Mouse (Mus musculus) cerebellum, adult 11 months (tissue): Measurements from ENCODE around the gene Rec114.
A peak's percentile ranks its signal among the peaks of the same experiment; 100 is the strongest.

Source experiments
- DNase-seq: peaks from one replicate; pipeline ENCODE4 v3.0.0; 2022

The Rec114 gene

DNA sequence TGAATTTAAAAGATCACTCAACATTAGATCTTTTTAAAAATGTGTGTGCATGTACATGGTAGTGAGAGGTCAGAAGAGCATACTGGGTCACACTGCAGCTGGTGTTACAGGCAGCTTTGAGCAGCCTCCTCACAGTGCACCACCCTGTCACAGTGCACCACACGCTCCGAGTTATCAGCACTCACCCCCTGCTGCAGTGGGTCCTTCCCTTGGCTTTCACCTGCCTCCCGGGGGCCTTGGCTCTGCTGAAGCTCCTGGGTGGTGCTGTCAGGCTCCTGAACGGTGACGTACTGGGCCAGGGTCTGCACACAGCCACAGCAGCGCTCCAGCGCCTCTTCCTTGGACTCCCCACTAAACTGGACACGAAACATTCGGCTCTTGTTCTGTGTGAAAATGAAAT is 83.8 kb downstream of the Rec114 start:
- DNase-seq = no peak

DNA sequence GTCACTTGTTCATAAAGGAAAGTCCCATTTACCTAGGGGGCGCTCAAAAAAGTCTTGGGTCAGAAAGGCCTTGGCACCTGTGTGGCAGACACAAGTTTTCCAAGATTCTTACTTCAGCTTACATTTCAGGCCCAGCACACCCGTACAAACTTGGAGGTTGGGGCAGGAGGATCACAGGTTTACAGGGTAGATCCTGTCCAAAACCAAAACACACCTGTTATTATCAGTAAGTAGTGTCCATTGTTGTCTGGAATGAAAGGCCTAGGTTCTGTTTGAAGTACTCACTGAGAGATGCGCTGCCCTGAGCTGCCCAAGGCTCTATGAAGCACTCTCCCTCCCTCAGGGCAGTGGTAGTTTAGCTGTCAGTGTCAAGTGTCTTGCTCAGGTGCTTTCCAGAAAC is 84.4 kb downstream of the Rec114 start:
- DNase-seq = no peak

- no peak for DNase-seq
Observed at GRCm38 (mm10) chr9:58658596-58659309, 85.0 kb downstream of the Rec114 start.

- no peak for DNase-seq
Observed at GRCm38 (mm10) chr9:58657735-58658512, 85.8 kb downstream of the Rec114 start.

GRCm38 (mm10) chr9:58656824-58657223 is 86.9 kb downstream of the Rec114 start:
- DNase-seq = no peak

DNA sequence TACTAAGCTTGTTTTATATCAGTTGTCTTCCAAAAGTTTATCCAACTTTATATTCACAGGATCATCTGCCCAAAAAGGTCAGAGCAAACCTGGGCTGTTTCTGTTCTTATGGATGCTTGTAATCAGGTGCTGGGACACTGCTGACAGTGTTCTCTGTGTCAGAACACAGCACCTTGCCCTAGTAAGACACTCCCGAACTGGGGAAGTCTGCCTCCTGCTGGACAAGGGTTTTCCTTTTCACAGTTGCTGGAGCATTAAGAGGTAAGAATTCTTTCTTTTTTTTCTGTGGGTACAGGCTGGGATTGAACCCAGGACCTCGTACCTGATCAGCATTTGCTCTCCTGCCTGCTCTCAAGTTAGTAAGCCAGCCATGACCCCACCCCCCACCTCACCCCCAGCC is 87.4 kb downstream of the Rec114 start:
- no peak for DNase-seq

- no peak for DNase-seq
Observed at GRCm38 (mm10) chr9:58654494-58654893, 89.3 kb downstream of the Rec114 start.

DNA sequence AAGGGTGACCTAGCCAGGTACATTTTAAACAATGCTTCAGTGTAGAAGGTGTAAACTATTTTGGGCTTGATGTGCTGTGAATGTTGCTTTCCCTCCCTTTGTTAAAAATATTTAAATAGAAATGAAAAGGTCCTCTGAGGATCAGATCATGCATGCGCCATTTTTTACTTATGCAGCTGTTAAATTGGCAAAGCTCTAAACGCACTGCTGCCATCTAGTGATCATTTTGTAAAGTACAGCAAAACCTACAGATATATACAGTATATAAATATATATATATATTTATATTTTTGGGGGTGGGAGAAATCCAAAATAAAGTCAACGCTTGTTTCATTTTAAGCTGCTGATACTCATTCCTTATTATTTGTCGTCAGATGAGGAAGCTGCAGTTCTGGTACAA is 91.8 kb downstream of the Rec114 start:
- peak; percentile 13 for DNase-seq

DNA sequence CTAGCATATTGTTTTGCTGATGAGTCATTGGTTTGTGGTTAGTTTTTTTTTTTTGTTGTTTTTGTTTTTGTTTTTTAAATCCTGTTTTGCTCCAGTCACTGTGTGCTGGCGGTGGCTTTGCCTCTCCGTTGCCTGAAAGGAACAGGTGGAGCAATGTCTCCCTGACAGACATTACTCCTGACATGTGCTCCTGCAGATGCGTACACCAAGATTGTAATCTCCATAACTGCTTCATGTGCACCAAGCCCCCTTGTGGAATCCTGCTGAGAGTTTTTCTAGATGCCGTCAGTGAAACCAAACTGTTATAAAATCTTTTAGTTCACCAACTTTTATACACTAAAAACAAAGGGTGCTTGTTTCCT is 94.5 kb downstream of the Rec114 start:
- DNase-seq = no peak

DNA sequence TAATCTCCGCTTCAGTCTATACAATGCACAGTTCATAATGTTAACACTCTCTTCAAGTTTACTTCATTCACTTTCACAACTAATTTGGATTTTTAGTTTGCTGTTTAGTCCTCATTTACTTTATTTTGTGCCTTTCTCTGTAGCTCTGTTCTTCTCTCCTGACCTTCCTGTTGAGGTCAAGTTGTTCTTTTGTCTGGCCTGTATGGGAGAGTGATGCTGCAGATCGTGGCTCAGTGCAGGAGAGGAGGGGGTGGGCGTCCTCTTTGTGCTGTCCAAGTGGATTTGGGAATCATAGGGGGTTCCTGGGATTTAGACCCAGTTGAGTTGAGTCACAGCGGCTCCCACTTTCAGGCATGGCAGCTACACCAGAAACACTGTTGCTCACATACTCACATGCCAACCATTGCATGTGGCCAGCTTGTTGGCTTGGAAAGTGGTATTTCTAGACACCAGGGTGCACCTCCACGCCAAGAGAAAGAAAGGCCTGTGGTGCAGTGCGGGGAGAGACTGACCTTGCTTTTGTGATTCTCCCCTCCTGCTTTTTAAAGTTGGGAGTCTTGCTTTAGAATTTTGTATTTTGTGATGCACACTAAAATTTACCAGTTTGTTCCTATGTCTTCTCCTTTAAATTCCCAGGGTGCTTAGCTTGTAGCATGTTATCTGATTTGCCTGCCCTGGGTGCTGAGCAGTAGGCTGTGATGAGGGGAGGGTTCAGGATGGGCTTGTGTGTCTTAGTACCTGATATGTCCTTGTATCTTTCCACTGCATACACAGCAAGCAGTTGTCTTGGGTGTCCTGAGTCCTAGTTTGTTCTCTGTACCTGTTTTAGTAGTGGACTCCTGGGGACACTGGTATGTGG is 95.1 kb downstream of the Rec114 start:
- no peak for DNase-seq

DNA sequence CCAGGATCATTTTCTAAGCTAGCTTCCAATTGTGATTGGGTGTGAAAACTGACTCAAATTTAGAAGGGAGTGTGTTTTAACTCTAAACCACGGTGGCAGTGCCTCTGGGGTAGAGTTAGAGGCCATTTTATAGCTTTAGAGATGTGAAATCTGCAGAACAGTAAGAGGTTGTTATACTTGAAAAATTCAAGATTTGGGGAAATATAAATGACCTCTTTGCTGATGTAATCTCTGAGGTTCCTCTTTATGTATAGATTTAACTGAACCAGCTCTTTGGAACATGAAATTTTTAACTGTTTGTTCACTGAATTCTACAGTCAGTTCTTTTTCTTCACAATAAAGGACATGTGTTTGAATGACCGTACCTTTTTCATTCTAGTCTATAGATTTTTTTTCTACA is 113.3 kb downstream of the Rec114 start:
- no peak for DNase-seq

- no peak for DNase-seq
Observed at GRCm38 (mm10) chr9:58627197-58627596, 116.6 kb downstream of the Rec114 start.

DNA sequence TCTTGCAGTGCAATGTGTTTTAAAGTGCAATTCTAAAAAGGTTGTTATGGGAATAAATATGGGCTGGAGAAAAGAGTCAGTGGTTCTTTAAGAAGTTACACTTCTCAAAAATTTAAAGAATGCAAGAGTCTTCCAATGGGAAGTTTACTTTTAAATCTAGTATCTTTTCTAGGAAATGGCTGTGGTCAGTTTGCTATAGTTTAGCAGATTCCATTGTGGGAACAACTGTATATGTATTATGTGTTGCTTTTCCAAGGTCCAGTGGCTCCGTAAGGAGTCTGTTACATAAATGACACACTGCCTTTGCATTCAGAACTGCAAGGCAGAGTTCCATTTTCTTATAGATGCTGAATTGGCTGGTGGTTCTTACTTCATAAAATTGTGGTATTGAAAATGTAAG is 120.8 kb downstream of the Rec114 start:
- no peak for DNase-seq

DNA sequence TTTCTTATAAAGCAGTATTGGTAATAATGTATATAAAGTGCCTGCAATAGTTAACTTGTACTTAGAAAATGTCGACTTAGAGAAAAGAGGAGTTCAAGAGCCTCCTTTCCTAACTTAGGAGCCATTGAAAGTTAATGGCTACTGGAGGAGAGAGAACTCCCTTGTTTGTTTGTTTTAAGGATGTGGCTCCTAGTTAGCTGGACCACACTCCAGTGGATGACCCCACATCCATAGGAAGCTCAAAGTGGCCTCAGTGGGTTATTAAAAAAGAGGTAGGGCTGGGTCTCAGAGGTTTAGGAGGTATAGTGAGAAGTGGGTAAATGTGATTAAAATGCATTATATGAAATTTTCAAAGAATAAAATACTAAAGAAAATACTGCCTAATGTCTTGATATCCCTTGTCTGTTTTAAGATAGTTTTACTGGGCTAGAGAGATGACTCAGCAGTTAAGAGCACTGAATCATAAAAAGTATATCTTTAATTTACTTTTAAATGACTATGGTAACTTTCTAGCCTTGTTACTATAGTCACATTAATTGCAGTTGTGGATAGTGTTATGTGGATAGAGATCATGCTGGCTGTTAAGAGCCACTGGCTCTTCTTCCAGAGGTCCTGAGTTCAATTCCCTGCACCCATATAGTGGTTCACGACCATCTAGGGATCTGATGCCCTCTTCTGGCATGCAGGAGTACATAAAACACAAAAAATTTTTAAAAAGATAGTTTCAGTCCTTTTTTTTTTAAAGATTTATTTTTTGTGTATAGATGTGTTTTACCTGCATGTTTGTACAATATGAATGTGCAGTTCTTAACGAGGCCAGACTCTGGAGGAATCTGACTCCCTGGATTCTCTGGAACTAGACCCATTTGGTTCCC is 128.5 kb downstream of the Rec114 start:
- no peak for DNase-seq

DNA sequence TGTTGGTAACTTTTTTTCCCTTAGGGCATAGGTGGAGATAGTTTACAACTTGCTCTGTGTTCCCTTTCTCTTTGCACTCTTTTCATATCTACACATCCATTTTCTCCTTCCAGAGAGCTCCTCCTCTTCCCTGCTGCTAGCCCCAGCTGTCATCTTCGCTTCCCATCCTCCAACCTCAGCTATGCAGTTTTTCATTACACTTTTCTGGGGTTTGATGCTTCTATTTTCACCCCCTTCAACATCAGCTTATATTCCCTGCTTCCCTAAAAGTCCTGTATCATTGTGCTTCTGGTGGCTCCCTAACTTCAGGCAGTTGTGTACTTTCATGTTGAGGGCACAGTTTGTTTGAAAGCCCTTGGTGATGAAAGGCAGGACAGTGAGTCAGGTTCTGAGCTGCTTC is 130.0 kb downstream of the Rec114 start:
- peak; percentile 22 for DNase-seq
